Mouse (Mus musculus) hindbrain, embryonic 10.5 days (tissue): ENCODE results near the gene Pole. TPM values are rescaled to one million over a fixed set of nuclear protein-coding genes. Genes with fewer than 3 reads are reported as not detected.
A peak's percentile ranks its signal among the peaks of the same experiment; 100 is the strongest.

Experiments
- DNase-seq: peaks from one replicate; pipeline ENCODE4 v3.0.0-alpha.2; 2017; ENCODE audit warnings: low spot score
- H3K27ac ChIP-seq: fragments of 300-500 bp; sonication (generic); 2 replicates; pipeline ENCODE4 v1.5.1; 2016; ENCODE audit warnings: mild to moderate bottlenecking, moderate library complexity
- H3K27me3 ChIP-seq: fragments of 300-500 bp; sonication (generic); 2 replicates; pipeline ENCODE4 v1.6.1; 2016; ENCODE audit warnings: mild to moderate bottlenecking; ENCODE audit not compliant: poor library complexity, insufficient read depth, severe bottlenecking
- H3K36me3 ChIP-seq: fragments of 300-500 bp; sonication (generic); 2 replicates; pipeline ENCODE4 v1.6.1; 2016; ENCODE audit warnings: mild to moderate bottlenecking, moderate library complexity
- H3K4me1 ChIP-seq: fragments of 300-500 bp; sonication (generic); replicated peaks from 2 replicates; pipeline ENCODE4 v1.6.1; 2016; ENCODE audit warnings: mild to moderate bottlenecking
- H3K4me3 ChIP-seq: fragments of 300-500 bp; sonication (generic); 2 replicates; pipeline ENCODE4 v1.5.1; 2016; ENCODE audit warnings: mild to moderate bottlenecking, moderate library complexity
- H3K9me3 ChIP-seq: fragments of 300-500 bp; sonication (generic); 2 replicates; pipeline ENCODE4 v1.6.1; 2016; ENCODE audit warnings: mild to moderate bottlenecking, moderate library complexity
- whole genome bisulfite sequencing: fragments of 180-500 bp; shearing (Covaris S2); methylation state at CpG from one replicate; pipeline ENCODE4 v1.1.7; 2016; 5-methylcytosine and 5-hydroxymethylcytosine counted together
- polyA plus RNA-seq: library from polyadenylated mRNA; unstranded; fragments of >200 nt; fragmentation: Nextera tagmentation; extraction: Ambion mirVana; gene quantifications from 2 replicates; pipeline ENCODE4 v1.2.1, GENCODE M21; 2016

The Pole gene
- polyA plus RNA-seq, 1 experiment from 2014 or later = 33.4 TPM

DNA sequence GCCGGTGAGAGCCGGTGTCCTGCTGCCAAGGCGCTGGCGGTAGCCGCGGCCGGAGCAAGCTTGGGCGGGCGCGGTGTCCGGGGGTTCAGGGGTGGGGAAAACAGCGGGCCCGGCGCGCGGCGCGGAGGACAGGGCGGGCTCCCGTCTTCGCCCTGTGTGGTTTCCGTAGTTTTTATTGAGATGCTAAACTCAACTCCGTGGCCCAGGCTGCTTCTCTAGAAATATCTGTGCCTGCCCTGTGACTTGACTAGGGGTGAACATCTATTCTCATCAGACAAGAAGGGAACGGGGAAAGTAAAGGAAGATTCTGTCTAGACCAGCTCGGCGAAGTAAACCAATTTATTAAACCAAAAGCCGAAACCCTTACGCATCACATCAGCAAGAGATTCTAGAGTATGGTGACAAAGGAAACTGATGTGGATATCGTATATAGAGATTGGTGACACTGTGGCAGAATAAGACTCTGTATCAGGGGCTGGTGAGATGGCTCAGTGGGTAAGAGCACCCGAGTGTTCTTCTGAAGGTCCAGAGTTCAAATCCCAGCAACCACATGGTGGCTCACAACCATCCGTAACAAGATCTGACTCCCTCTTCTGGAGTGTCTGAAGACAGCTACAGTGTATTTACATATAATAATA lies 459 bp downstream of the Pole start:
- peaks cover 22% of the 10 kb centered on the region for H3K4me1 ChIP-seq
- H3K27ac ChIP-seq = peak overlapping the region; percentile 90
- peak overlapping the region; percentile 62 for H3K4me3 ChIP-seq
- no peaks in the 10 kb centered on the region for H3K9me3 ChIP-seq
- H3K27me3 ChIP-seq = peaks cover 25% of the 10 kb centered on the region
- WGBS = 3% methylated on average over 31 of the region's 31 CpGs
- H3K36me3 ChIP-seq = peaks cover 29% of the 10 kb centered on the region
- DNase-seq = no peak

DNA sequence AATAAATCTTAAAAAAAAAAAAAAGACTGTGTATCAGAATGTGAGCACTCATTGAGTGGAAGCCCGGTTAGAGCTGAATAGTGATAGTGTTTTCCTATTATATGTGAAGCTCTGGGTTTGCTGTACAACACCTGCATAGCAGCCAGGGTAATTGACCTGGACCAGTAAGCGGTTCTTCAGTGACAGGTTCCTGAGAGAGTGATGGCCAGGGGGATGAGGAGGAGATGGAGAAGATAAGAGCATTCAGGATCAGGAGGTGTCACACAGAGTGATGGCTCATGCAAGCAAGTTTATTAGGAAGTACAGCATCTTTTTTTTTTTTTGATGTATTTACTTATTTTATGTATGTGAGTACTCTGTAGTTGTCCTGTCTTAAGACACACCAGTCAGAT lies 974 bp downstream of the Pole start:
- WGBS = 85% methylated on average over 2 of the region's 2 CpGs
- Histone ChIP-seq H3K36me3 (peaks cover 34% of the 10 kb centered on the region), H3K4me1 (peaks cover 22% of the 10 kb centered on the region), H3K27me3 (peaks cover 25% of the 10 kb centered on the region), H3K4me3 (peak overlapping the region; percentile 62), H3K9me3 (no peaks in the 10 kb centered on the region), H3K27ac (no peak overlapping the region)
- DNase-seq = no peak

GRCm38 (mm10) chr5:110291649-110292048 lies 5.5 kb downstream of the Pole start:
- Histone ChIP-seq H3K27me3 (no peaks in the 10 kb centered on the region), H3K4me1 (peaks cover 11% of the 10 kb centered on the region), H3K27ac (no peak overlapping the region), H3K36me3 (peaks cover 77% of the 10 kb centered on the region), H3K4me3 (no peak overlapping the region), H3K9me3 (no peaks in the 10 kb centered on the region)
- no peak for DNase-seq
- 100% methylated on average over 1 of the region's 1 CpGs for WGBS

GRCm38 (mm10) chr5:110296637-110297036 lies 10.5 kb downstream of the Pole start:
- no peak for DNase-seq
- no peaks in the 10 kb centered on the region for H3K4me1 ChIP-seq
- WGBS = 98% methylated on average over 1 of the region's 1 CpGs
- no peak overlapping the region for H3K27ac ChIP-seq
- H3K36me3 ChIP-seq = peaks cover 97% of the 10 kb centered on the region
- H3K4me3 ChIP-seq = no peak overlapping the region
- H3K27me3 ChIP-seq = no peaks in the 10 kb centered on the region
- no peaks in the 10 kb centered on the region for H3K9me3 ChIP-seq

DNA sequence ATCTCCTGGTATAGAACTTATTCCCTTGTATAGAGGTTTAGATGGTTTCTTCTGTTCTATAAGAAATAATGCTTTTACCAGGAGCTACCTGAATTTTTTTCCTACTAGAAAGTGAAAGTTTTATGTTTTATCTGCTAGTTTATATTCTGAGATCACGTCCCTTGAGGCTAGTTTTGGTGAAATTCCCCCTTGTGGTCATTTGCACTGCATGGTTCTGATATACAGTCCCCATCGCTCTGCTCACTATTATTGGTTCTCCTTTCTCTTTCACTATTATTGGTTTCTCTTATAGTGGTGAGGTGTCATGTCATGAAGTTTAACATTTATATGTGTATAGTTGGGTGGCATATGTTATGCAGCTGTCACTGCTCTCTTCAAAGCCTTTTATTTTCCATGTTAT lies 14.5 kb downstream of the Pole start:
- Histone ChIP-seq H3K4me1 (no peaks in the 10 kb centered on the region), H3K36me3 (peaks cover 100% of the 10 kb centered on the region), H3K4me3 (no peak overlapping the region), H3K27me3 (no peaks in the 10 kb centered on the region), H3K9me3 (no peaks in the 10 kb centered on the region), H3K27ac (no peak overlapping the region)
- WGBS = 90% methylated on average over 2 of the region's 2 CpGs
- DNase-seq = no peak

GRCm38 (mm10) chr5:110308861-110309260 lies 22.8 kb downstream of the Pole start:
- Histone ChIP-seq H3K27me3 (no peaks in the 10 kb centered on the region), H3K4me3 (no peak overlapping the region), H3K36me3 (peaks cover 100% of the 10 kb centered on the region), H3K4me1 (no peaks in the 10 kb centered on the region), H3K9me3 (no peaks in the 10 kb centered on the region), H3K27ac (no peak overlapping the region)
- WGBS = 97% methylated on average over 7 of the region's 7 CpGs
- no peak for DNase-seq

DNA sequence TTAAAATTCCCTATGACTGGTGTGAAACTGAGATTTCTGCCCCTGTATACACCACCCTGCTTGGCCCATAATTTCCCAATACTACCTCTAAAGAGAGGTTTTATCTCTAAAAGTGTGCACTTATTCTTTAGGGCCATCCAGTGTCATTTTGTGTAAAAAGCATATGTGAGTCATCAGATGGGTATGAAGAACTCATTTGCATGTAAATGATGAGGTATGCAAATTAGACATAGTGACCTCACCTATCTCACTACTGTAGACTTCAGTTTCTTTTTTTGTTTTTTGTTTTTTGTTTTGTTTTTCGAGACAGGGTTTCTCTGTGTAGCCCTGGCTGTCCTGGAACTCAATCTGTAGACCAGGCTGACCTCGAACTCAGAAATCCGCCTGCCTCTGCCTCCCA lies 27.0 kb downstream of the Pole start:
- no peaks in the 10 kb centered on the region for H3K9me3 ChIP-seq
- DNase-seq = no peak
- no peak overlapping the region for H3K4me3 ChIP-seq
- H3K27me3 ChIP-seq = no peaks in the 10 kb centered on the region
- H3K4me1 ChIP-seq = no peaks in the 10 kb centered on the region
- peaks cover 95% of the 10 kb centered on the region for H3K36me3 ChIP-seq
- 91% methylated on average over 3 of the region's 3 CpGs for WGBS
- H3K27ac ChIP-seq = no peak overlapping the region

DNA sequence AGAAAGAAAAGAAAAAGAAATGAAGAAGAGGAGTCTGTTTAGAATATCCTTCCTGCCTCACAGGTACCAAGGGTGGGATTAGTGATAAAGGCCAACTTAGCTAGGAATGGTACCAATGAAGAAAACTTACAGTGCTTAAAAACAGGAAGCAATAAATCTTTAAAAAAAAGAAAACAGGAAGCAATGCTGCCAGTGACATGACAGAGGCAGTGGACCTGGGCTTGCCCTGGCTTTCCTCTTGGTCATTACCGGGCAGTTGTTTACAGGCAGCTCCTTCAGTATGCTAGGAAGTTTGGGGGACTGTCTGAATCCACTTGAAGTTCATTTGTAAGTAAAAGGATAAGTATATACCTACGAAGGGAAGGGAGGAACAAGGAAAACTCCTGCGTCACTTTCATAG lies 44.4 kb downstream of the Pole start:
- H3K9me3 ChIP-seq = no peaks in the 10 kb centered on the region
- no peaks in the 10 kb centered on the region for H3K27me3 ChIP-seq
- no peak overlapping the region for H3K4me3 ChIP-seq
- 84% methylated on average over 3 of the region's 3 CpGs for WGBS
- no peak for DNase-seq
- H3K27ac ChIP-seq = no peak overlapping the region
- H3K36me3 ChIP-seq = peaks cover 97% of the 10 kb centered on the region
- H3K4me1 ChIP-seq = no peaks in the 10 kb centered on the region

DNA sequence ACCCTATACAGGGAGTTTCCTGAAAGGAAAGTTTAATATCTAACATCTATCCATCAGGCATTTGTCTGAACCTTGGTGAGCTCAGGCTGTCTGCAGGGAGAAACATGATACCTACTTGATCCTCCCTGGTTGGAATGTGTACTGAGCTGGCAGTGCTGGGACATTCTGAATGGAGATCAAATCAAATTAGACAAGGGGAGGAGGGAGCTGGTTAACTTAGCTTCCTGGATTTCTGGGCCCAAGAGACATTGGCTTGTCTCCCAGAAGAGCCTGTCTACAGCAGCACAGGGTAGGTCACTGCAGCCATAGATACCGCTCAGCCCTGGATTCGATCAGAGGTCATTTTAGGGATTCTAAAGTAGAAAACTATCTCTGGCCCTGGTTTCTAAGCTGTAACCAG lies 52.7 kb downstream of the Pole start:
- no peak overlapping the region for H3K27ac ChIP-seq
- peaks cover 38% of the 10 kb centered on the region for H3K27me3 ChIP-seq
- 89% methylated on average over 2 of the region's 2 CpGs for WGBS
- peaks cover 69% of the 10 kb centered on the region for H3K36me3 ChIP-seq
- H3K4me3 ChIP-seq = no peak overlapping the region
- no peak for DNase-seq
- H3K9me3 ChIP-seq = no peaks in the 10 kb centered on the region
- H3K4me1 ChIP-seq = peaks cover 15% of the 10 kb centered on the region

GRCm38 (mm10) chr5:110342648-110343284 lies 56.7 kb downstream of the Pole start, which contains the start of gene P2rx2:
P2rx2 (minus strand) TSS chr5:110343212.
- H3K27ac ChIP-seq = peak within 1 kb of the TSS; percentile 74

GRCm38 (mm10) chr5:110344524-110344923 lies 58.4 kb downstream of the Pole start, which contains the start of gene Lrcol1:
Lrcol1 (plus strand) TSS chr5:110344730.
- H3K9me3 ChIP-seq = no peaks in the 10 kb centered on the region
- WGBS = 78% methylated on average over 4 of the region's 4 CpGs
- no peak within 1 kb of the TSS for H3K4me3 ChIP-seq
- H3K4me1 ChIP-seq = peaks cover 15% of the 10 kb centered on the region
- H3K27me3 ChIP-seq = peaks cover 51% of the 10 kb centered on the region
- DNase-seq = no peak
- H3K36me3 ChIP-seq = peaks cover 12% of the 10 kb centered on the region
- no peak within 1 kb of the TSS for H3K27ac ChIP-seq

More at GRCm38 (mm10) chr5:110342648-110343284, 56.7 kb downstream of the Pole start, which contains the start of gene P2rx2:
- Histone ChIP-seq H3K9me3 (no peaks in the 10 kb centered on the region), H3K4me3 (peak within 1 kb of the TSS; percentile 62), H3K4me1 (peaks cover 15% of the 10 kb centered on the region), H3K27me3 (peaks cover 51% of the 10 kb centered on the region), H3K36me3 (peaks cover 29% of the 10 kb centered on the region)
- WGBS = 2% methylated on average over 43 of the region's 43 CpGs
- DNase-seq = peak; percentile 52

DNA sequence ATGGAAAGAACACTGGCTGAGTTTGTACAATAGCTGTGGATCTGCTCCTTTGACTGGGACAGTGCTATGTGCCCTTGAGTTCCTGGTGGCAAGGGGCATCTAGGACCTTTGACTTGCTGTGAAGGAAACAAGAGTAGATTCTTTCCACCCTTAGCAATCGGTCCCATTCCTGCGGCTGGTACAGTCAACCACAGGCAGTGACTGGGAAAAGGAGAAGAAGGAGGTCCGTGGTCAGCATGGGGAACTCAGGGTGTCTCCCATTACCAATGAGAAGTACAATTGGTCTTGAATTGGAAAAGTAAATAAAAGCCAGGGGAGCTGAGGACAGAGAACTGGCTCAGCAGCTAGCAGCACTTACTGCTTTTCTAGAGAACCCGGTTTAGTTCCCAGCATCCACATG lies 59.4 kb downstream of the Pole start:
- Histone ChIP-seq H3K4me3 (no peak overlapping the region), H3K4me1 (peaks cover 15% of the 10 kb centered on the region), H3K9me3 (no peaks in the 10 kb centered on the region), H3K27ac (no peak overlapping the region), H3K27me3 (peaks cover 45% of the 10 kb centered on the region), H3K36me3 (peaks cover 1% of the 10 kb centered on the region; the same call in 1 of the 2 replicates)
- WGBS = 79% methylated on average over 4 of the region's 4 CpGs
- no peak for DNase-seq

GRCm38 (mm10) chr5:110347006-110347405 lies 60.9 kb downstream of the Pole start:
- no peaks in the 10 kb centered on the region for H3K9me3 ChIP-seq
- no peak overlapping the region for H3K27ac ChIP-seq
- DNase-seq = no peak
- H3K4me3 ChIP-seq = no peak overlapping the region
- 88% methylated on average over 8 of the region's 8 CpGs for WGBS
- H3K27me3 ChIP-seq = peaks cover 31% of the 10 kb centered on the region
- no peaks in the 10 kb centered on the region for H3K36me3 ChIP-seq
- peaks cover 15% of the 10 kb centered on the region for H3K4me1 ChIP-seq
